Mouse (Mus musculus): Measurements from ENCODE around the gene Tlx3. TPM values are rescaled to one million over a fixed set of nuclear protein-coding genes. Genes with fewer than 3 reads are reported as not detected.

The Tlx3 gene
- polyA plus RNA-seq, 1 experiment: not detected

GRCm38 (mm10) chr11:33181804-33182203, 21.6 kb downstream of the Tlx3 start:
- no peaks in the 10 kb centered on the region for H3K79me2 ChIP-seq (ENCODE audit: control insufficient read depth, insufficient read depth)
- TF ChIP-seq CEBPB (IDR thresholded peaks at IDR 0.05; ENCODE audit: low read depth) (no peak), MAX (IDR thresholded peaks at IDR 0.05) (no peak), MYOG (IDR thresholded peaks at IDR 0.05; ENCODE audit: control insufficient read depth, extremely low read depth, insufficient read length) (no peak), USF1 (IDR thresholded peaks at IDR 0.05; ENCODE audit: low read depth) (no peak), FOSL1 (IDR thresholded peaks at IDR 0.05; ENCODE audit: insufficient read depth, low read length, poor library complexity, severe bottlenecking) (no peak), MYOD1 (IDR thresholded peaks at IDR 0.05; ENCODE audit: control insufficient read depth, insufficient read length, low read depth) (no peak), CTCF (IDR thresholded peaks at IDR 0.05; ENCODE audit: control insufficient read depth, insufficient read depth, insufficient read length) (no peak)
- no peak overlapping the region for H3ac ChIP-seq (ENCODE audit: control insufficient read depth, insufficient read length, low read depth)
- no peak overlapping the region for H3K4me3 ChIP-seq (ENCODE audit: insufficient read depth, poor library complexity, severe bottlenecking)
- no peaks in the 10 kb centered on the region for H3K36me3 ChIP-seq (ENCODE audit: control insufficient read depth, insufficient read depth)
- H3K27me3 ChIP-seq (ENCODE audit: control insufficient read depth, insufficient read depth, insufficient read length): peaks cover 29% of the 10 kb centered on the region
- H3K79me3 ChIP-seq (ENCODE audit: low read depth): no peaks in the 10 kb centered on the region

GRCm38 (mm10) chr11:33180701-33181116, 22.7 kb downstream of the Tlx3 start:
- no peaks in the 10 kb centered on the region for H3K79me3 ChIP-seq (ENCODE audit: low read depth)

DNA sequence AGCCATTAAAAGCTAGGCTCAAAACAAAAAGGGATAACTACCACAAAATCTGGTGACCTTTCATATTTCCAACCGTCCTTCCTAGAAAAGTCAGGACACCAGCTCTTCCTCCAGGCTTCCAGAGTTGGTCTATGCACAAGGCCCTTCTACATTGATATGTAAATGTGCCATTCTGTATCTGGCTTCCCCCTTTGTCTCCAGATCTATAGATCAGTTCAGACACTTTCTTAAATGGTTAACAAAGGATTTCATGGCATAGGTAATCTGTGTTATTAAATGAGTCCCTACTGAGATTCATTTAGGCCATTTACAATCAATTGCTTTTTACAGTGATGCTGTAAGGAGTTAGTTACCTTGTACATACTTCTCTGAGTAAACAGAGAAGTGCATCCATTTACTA, 23.6 kb downstream of the Tlx3 start:
- TF ChIP-seq MYOG (IDR thresholded peaks at IDR 0.05; ENCODE audit: control insufficient read depth, extremely low read depth, insufficient read length) (no peak), MAX (IDR thresholded peaks at IDR 0.05) (no peak), CEBPB (IDR thresholded peaks at IDR 0.05; ENCODE audit: low read depth) (no peak), USF1 (IDR thresholded peaks at IDR 0.05; ENCODE audit: low read depth) (no peak), MYOD1 (IDR thresholded peaks at IDR 0.05; ENCODE audit: control insufficient read depth, insufficient read length, low read depth) (no peak), CTCF (IDR thresholded peaks at IDR 0.05; ENCODE audit: control insufficient read depth, insufficient read depth, insufficient read length) (no peak), FOSL1 (IDR thresholded peaks at IDR 0.05; ENCODE audit: insufficient read depth, low read length, poor library complexity, severe bottlenecking) (no peak)
- peaks cover 38% of the 10 kb centered on the region for H3K27me3 ChIP-seq (ENCODE audit: control insufficient read depth, insufficient read depth, insufficient read length)
- no peaks in the 10 kb centered on the region for H3K79me3 ChIP-seq (ENCODE audit: low read depth)
- no peak overlapping the region for H3K4me3 ChIP-seq (ENCODE audit: insufficient read depth, poor library complexity, severe bottlenecking)
- H3K79me2 ChIP-seq (ENCODE audit: control insufficient read depth, insufficient read depth): no peaks in the 10 kb centered on the region
- H3K36me3 ChIP-seq (ENCODE audit: control insufficient read depth, insufficient read depth): no peaks in the 10 kb centered on the region
- no peak overlapping the region for H3ac ChIP-seq (ENCODE audit: control insufficient read depth, insufficient read length, low read depth)

More at GRCm38 (mm10) chr11:33180701-33181116, 22.7 kb downstream of the Tlx3 start:
- no peak overlapping the region for H3ac ChIP-seq (ENCODE audit: control insufficient read depth, insufficient read length, low read depth)
- H3K36me3 ChIP-seq (ENCODE audit: control insufficient read depth, insufficient read depth): no peaks in the 10 kb centered on the region
- no peaks in the 10 kb centered on the region for H3K79me2 ChIP-seq (ENCODE audit: control insufficient read depth, insufficient read depth)
- TF ChIP-seq MYOD1 (IDR thresholded peaks at IDR 0.05; ENCODE audit: control insufficient read depth, insufficient read length, low read depth) (no peak), CTCF (IDR thresholded peaks at IDR 0.05; ENCODE audit: control insufficient read depth, insufficient read depth, insufficient read length) (no peak), MAX (IDR thresholded peaks at IDR 0.05) (no peak), CEBPB (IDR thresholded peaks at IDR 0.05; ENCODE audit: low read depth) (no peak), MYOG (IDR thresholded peaks at IDR 0.05; ENCODE audit: control insufficient read depth, extremely low read depth, insufficient read length) (no peak)
- H3K4me3 ChIP-seq (ENCODE audit: insufficient read depth, poor library complexity, severe bottlenecking): no peak overlapping the region
- H3K27me3 ChIP-seq (ENCODE audit: control insufficient read depth, insufficient read depth, insufficient read length): peaks cover 32% of the 10 kb centered on the region

GRCm38 (mm10) chr11:33176525-33177245, 26.7 kb downstream of the Tlx3 start:
- H3K36me3 ChIP-seq (ENCODE audit: control insufficient read depth, insufficient read depth): no peaks in the 10 kb centered on the region
- H3K27me3 ChIP-seq (ENCODE audit: control insufficient read depth, insufficient read depth, insufficient read length): peaks cover 39% of the 10 kb centered on the region
- no peak overlapping the region for H3ac ChIP-seq (ENCODE audit: control insufficient read depth, insufficient read length, low read depth)
- no peaks in the 10 kb centered on the region for H3K79me3 ChIP-seq (ENCODE audit: low read depth)
- TF ChIP-seq CTCF (IDR thresholded peaks at IDR 0.05; ENCODE audit: control insufficient read depth, insufficient read depth, insufficient read length) (no peak), MAX (IDR thresholded peaks at IDR 0.05) (no peak), CEBPB (IDR thresholded peaks at IDR 0.05; ENCODE audit: low read depth) (no peak), MYOD1 (IDR thresholded peaks at IDR 0.05; ENCODE audit: control insufficient read depth, insufficient read length, low read depth) (no peak), MYOG (IDR thresholded peaks at IDR 0.05; ENCODE audit: control insufficient read depth, extremely low read depth, insufficient read length) (no peak), FOSL1 (IDR thresholded peaks at IDR 0.05; ENCODE audit: insufficient read depth, low read length, poor library complexity, severe bottlenecking) (no peak), USF1 (IDR thresholded peaks at IDR 0.05; ENCODE audit: low read depth) (no peak)
- no peak overlapping the region for H3K4me3 ChIP-seq (ENCODE audit: insufficient read depth, poor library complexity, severe bottlenecking)
- no peaks in the 10 kb centered on the region for H3K79me2 ChIP-seq (ENCODE audit: control insufficient read depth, insufficient read depth)

DNA sequence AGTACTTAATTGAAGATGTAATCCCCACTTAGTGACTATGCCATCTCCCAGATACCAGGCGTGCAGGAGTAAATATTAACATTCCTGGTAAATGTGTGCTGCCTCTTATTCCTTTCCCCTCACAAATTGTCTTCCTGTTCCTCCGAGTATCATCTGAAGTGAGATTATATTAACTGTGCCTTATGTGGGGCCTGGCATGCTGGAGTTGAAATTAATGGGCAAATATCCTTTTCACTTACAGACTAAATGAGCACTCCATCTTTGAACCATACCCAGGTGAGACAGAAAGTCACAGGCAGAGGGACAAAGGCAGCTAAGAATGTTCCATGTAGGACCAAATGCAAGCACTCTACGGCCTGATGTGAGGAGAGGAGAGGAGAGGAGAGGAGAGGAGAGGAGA, 27.6 kb downstream of the Tlx3 start:
- TF ChIP-seq USF1 (IDR thresholded peaks at IDR 0.05; ENCODE audit: low read depth) (no peak), CTCF (IDR thresholded peaks at IDR 0.05; ENCODE audit: control insufficient read depth, insufficient read depth, insufficient read length) (no peak), CEBPB (IDR thresholded peaks at IDR 0.05; ENCODE audit: low read depth) (no peak), MYOD1 (IDR thresholded peaks at IDR 0.05; ENCODE audit: control insufficient read depth, insufficient read length, low read depth) (no peak), MAX (IDR thresholded peaks at IDR 0.05) (no peak), FOSL1 (IDR thresholded peaks at IDR 0.05; ENCODE audit: insufficient read depth, low read length, poor library complexity, severe bottlenecking) (no peak), MYOG (IDR thresholded peaks at IDR 0.05; ENCODE audit: control insufficient read depth, extremely low read depth, insufficient read length) (no peak)
- Histone ChIP-seq H3K79me3 (ENCODE audit: low read depth) (no peaks in the 10 kb centered on the region), H3K36me3 (ENCODE audit: control insufficient read depth, insufficient read depth) (no peaks in the 10 kb centered on the region), H3K79me2 (ENCODE audit: control insufficient read depth, insufficient read depth) (no peaks in the 10 kb centered on the region), H3ac (ENCODE audit: control insufficient read depth, insufficient read length, low read depth) (no peak overlapping the region), H3K4me3 (ENCODE audit: insufficient read depth, poor library complexity, severe bottlenecking) (no peak overlapping the region), H3K27me3 (ENCODE audit: control insufficient read depth, insufficient read depth, insufficient read length) (peaks cover 39% of the 10 kb centered on the region)
